Mouse (Mus musculus) intestine, embryonic 16.5 days (tissue): ENCODE measurements around the gene Ide. TPM values are rescaled to one million over a fixed set of nuclear protein-coding genes. Genes with fewer than 3 reads are reported as not detected.
A peak's percentile ranks its signal among the peaks of the same experiment; 100 is the strongest.

Experiments used
- ATAC-seq: fragments of 200-750 bp; cut with Nextera tagmentation; 2 replicates; pipeline ENCODE4 v1.8.0; 2017; ENCODE audit warnings: moderate TSS enrichment, moderate library complexity
- H3K27ac ChIP-seq: fragments of 300-500 bp; sonication (generic); 2 replicates; pipeline ENCODE4 v1.5.1; 2014; ENCODE audit warnings: mild to moderate bottlenecking, low read length
- H3K27me3 ChIP-seq: fragments of 300-500 bp; sonication (generic); replicated peaks from 2 replicates; pipeline ENCODE4 v1.6.1; 2014; ENCODE audit warnings: low read length, control low read depth, mixed read lengths; ENCODE audit not compliant: control insufficient read depth, insufficient read depth
- H3K36me3 ChIP-seq: fragments of 300-500 bp; sonication (generic); 2 replicates; pipeline ENCODE4 v1.6.1; 2014; ENCODE audit warnings: low read length, control low read depth; ENCODE audit not compliant: control insufficient read depth, insufficient read depth
- H3K4me1 ChIP-seq: fragments of 300-500 bp; sonication (generic); 2 replicates; pipeline ENCODE4 v1.6.1; 2014; ENCODE audit warnings: low read length, control low read depth, mixed read lengths; ENCODE audit not compliant: control insufficient read depth, insufficient read depth
- H3K4me2 ChIP-seq: fragments of 300-500 bp; sonication (generic); 2 replicates; pipeline ENCODE4 v1.6.1; 2014; ENCODE audit warnings: low read depth, low read length, control low read depth
- H3K4me3 ChIP-seq: fragments of 300-500 bp; sonication (generic); 2 replicates; pipeline ENCODE4 v1.5.1; 2014; ENCODE audit warnings: mild to moderate bottlenecking, low read length
- H3K9ac ChIP-seq: fragments of 300-500 bp; sonication (generic); 2 replicates; pipeline ENCODE4 v1.6.1; 2014; ENCODE audit warnings: low read depth, low read length
- H3K9me3 ChIP-seq: fragments of 300-500 bp; sonication (generic); 2 replicates; pipeline ENCODE4 v1.6.1; 2016; ENCODE audit warnings: low read length, control low read depth; ENCODE audit not compliant: control insufficient read depth
- WGBS: fragments of 180-500 bp; shearing (Covaris S2); extraction: QIAGEN DNeasy Blood & Tissue Kit; methylation state at CpG from one replicate; pipeline ENCODE4 v1.1.7; 2014; 5-methylcytosine and 5-hydroxymethylcytosine counted together
- polyA plus RNA-seq: library from polyadenylated mRNA; unstranded; fragments of >200 nt; fragmentation: Nextera tagmentation; extraction: Ambion mirVana; gene quantifications from 2 replicates; pipeline ENCODE4 v1.2.1, GENCODE M21; 2015

The Ide gene
- polyA plus RNA-seq, 1 experiment from 2014 or later = 50.8 TPM

DNA sequence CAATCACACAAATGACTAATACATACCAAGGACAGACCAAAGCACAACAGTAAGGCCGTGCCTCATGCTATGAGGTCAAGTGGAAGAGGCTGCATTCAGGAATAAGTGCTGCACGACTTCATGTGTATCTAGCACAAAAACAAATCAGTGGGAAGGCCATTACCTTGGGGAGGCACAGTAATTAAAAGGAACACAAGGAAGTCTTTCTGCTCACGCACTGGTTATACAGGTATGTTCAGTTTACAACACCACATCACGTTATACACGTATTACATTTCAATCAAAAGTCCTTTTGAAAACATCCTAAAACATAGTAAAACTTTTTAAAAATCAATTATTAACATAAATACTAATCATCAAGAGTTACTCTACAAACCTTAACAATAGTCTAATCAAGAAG lies 6.2 kb upstream of the Ide start:
- H3K9me3 ChIP-seq = no peaks in the 10 kb centered on the region
- H3K27ac ChIP-seq = no peak overlapping the region
- ATAC-seq = peak; percentile 58
- no peak overlapping the region for H3K9ac ChIP-seq
- no peaks in the 10 kb centered on the region for H3K27me3 ChIP-seq
- no peak overlapping the region for H3K4me3 ChIP-seq
- 52% methylated on average over 5 of the region's 5 CpGs for WGBS
- H3K4me2 ChIP-seq = no peak overlapping the region
- H3K4me1 ChIP-seq = peaks cover 8% of the 10 kb centered on the region; the same call in 1 of the 2 replicates
- no peaks in the 10 kb centered on the region for H3K36me3 ChIP-seq

GRCm38 (mm10) chr19:37340931-37341330 lies 3.3 kb upstream of the Ide start:
- Histone ChIP-seq H3K4me3 (no peak overlapping the region), H3K9ac (no peak overlapping the region), H3K4me1 (peaks cover 3% of the 10 kb centered on the region; the same call in 1 of the 2 replicates), H3K27me3 (no peaks in the 10 kb centered on the region), H3K4me2 (no peak overlapping the region), H3K36me3 (no peaks in the 10 kb centered on the region), H3K27ac (no peak overlapping the region), H3K9me3 (no peaks in the 10 kb centered on the region)
- ATAC-seq = no peak
- 69% methylated on average over 5 of the region's 5 CpGs for WGBS

- Histone ChIP-seq H3K9ac (no peak overlapping the region), H3K27me3 (no peaks in the 10 kb centered on the region), H3K9me3 (no peaks in the 10 kb centered on the region), H3K27ac (no peak overlapping the region), H3K36me3 (no peaks in the 10 kb centered on the region), H3K4me1 (peaks cover 3% of the 10 kb centered on the region; the same call in 1 of the 2 replicates), H3K4me3 (no peak overlapping the region), H3K4me2 (no peak overlapping the region)
- whole genome bisulfite sequencing = 77% methylated on average over 5 of the region's 5 CpGs
- ATAC-seq = no peak
Measured at GRCm38 (mm10) chr19:37340495-37340894, 2.8 kb upstream of the Ide start.

GRCm38 (mm10) chr19:37335392-37335791 lies 2.3 kb downstream of the Ide start:
- Histone ChIP-seq H3K27ac (no peak overlapping the region), H3K4me2 (no peak overlapping the region), H3K9ac (no peak overlapping the region), H3K36me3 (no peaks in the 10 kb centered on the region), H3K4me1 (peaks cover 3% of the 10 kb centered on the region; the same call in 1 of the 2 replicates), H3K9me3 (no peaks in the 10 kb centered on the region), H3K4me3 (no peak overlapping the region), H3K27me3 (no peaks in the 10 kb centered on the region)
- WGBS = 71% methylated on average over 1 of the region's 1 CpGs
- no peak for ATAC-seq

DNA sequence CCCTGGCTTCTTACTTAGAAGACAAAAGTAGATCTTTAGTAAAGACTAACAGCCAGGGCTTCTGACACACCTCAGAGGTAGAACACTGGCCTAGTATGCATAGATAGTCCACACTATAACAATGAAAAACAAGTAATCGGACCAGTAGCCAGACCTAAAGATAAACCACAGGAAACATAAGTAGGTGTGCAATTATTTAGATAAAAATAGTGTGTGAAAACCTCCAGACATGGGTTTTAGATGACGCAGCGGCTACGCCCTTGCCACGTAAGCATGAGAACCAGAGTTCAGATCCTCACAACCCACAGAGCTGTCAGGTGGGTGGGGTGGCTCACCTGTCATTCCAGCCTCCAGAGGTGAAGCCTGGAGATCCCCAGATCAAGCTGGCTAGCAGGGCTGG lies 4.3 kb downstream of the Ide start:
- Histone ChIP-seq H3K36me3 (no peaks in the 10 kb centered on the region), H3K27me3 (no peaks in the 10 kb centered on the region), H3K4me3 (no peak overlapping the region), H3K4me1 (peaks cover 2% of the 10 kb centered on the region; the same call in 1 of the 2 replicates), H3K4me2 (no peak overlapping the region), H3K9me3 (no peaks in the 10 kb centered on the region), H3K9ac (no peak overlapping the region), H3K27ac (no peak overlapping the region)
- WGBS = 89% methylated on average over 5 of the region's 5 CpGs
- no peak for ATAC-seq

DNA sequence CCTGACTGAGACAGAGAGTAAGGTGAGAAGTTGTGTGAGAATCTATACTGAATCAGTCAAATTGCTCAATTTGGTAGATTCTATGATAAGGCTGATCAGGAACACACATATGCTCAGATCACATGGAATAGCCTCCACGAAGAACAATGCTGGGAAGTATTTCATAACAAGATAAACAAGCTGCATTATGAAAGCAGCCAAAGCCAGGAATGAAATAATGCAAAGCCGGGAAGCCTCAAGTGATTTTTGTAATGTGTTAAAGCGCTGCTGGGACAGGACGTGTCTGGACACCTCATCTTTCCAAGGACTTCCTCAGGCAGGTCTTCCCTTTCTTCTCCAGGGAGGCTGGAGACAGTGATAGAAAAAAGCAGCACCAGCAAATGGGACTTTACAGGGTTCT lies 4.9 kb downstream of the Ide start:
- Histone ChIP-seq H3K4me2 (no peak overlapping the region), H3K9me3 (no peaks in the 10 kb centered on the region), H3K4me1 (no peaks in the 10 kb centered on the region), H3K9ac (no peak overlapping the region), H3K27me3 (no peaks in the 10 kb centered on the region), H3K4me3 (no peak overlapping the region), H3K36me3 (no peaks in the 10 kb centered on the region), H3K27ac (no peak overlapping the region)
- no peak for ATAC-seq
- 85% methylated on average over 4 of the region's 4 CpGs for WGBS

DNA sequence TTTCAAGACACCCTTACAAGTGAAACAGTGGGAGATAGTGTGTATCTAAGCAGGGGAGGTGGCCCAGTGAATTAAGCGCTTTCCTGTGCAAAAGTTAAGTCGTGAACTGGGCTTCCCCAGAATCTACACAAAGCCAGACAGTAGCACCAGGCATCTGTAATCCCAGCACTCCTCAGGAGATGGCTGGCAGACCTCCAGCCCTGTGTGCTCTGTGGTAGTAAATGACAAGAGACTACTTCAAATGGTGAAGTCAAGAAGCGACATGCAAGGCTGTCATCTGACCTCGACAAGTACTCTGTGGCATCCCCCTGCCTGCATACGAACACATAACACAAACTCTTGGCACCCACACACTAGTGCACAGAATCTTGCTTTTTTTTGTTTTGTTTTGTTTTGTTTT lies 10.4 kb downstream of the Ide start:
- no peaks in the 10 kb centered on the region for H3K4me1 ChIP-seq
- no peak for ATAC-seq
- no peaks in the 10 kb centered on the region for H3K9me3 ChIP-seq
- no peak overlapping the region for H3K9ac ChIP-seq
- WGBS = 85% methylated on average over 5 of the region's 5 CpGs
- no peaks in the 10 kb centered on the region for H3K27me3 ChIP-seq
- H3K36me3 ChIP-seq = no peaks in the 10 kb centered on the region
- no peak overlapping the region for H3K4me2 ChIP-seq
- H3K27ac ChIP-seq = no peak overlapping the region
- H3K4me3 ChIP-seq = no peak overlapping the region

GRCm38 (mm10) chr19:37323566-37323965 lies 14.1 kb downstream of the Ide start:
- H3K4me3 ChIP-seq = no peak overlapping the region
- 45% methylated on average over 3 of the region's 3 CpGs for WGBS
- no peak overlapping the region for H3K4me2 ChIP-seq
- ATAC-seq = no peak
- H3K9ac ChIP-seq = no peak overlapping the region
- H3K4me1 ChIP-seq = no peaks in the 10 kb centered on the region
- no peaks in the 10 kb centered on the region for H3K27me3 ChIP-seq
- no peak overlapping the region for H3K27ac ChIP-seq
- no peaks in the 10 kb centered on the region for H3K36me3 ChIP-seq
- no peaks in the 10 kb centered on the region for H3K9me3 ChIP-seq

DNA sequence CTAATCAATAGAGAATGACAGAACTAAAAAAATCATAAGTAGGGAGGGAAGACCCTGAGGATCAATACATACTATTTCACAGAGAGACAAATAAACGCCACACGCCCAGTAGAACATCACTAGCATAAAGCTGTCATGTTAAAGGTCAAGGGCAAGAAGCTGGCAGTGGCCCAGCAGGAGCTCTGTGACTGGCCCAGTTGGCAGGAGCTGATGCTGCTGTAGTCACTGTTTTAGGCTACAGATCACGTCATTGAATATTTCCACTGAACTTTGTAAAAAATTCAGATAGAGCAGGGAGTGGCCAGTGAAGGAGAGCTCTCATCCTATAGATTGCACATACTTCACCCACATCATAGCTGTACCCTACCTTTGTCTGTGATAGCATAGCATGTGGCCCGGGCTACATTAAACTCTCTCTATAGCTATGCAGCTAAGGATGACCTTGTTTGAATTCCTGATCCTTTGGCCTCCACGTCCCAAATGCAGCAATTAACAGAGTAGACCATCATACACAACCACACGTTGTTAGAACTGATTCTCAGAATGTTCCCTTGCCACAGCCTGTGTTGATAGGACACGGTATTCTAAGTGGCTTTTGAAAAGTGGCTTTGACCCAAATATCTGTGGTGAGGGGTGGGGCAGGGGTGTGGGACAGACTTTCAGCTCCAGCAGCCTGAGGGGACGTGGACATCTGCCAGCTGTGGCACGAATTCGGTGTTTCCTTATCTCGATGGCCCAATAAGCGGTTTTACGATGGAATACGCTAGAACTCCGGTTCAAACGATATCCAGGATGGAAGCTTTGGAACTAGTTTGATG lies 16.6 kb downstream of the Ide start:
- no peak overlapping the region for H3K9ac ChIP-seq
- no peak for ATAC-seq
- no peak overlapping the region for H3K27ac ChIP-seq
- no peaks in the 10 kb centered on the region for H3K36me3 ChIP-seq
- H3K4me3 ChIP-seq = no peak overlapping the region
- H3K4me2 ChIP-seq = no peak overlapping the region
- WGBS = 86% methylated on average over 16 of the region's 16 CpGs
- H3K27me3 ChIP-seq = no peaks in the 10 kb centered on the region
- H3K4me1 ChIP-seq = no peaks in the 10 kb centered on the region
- H3K9me3 ChIP-seq = no peaks in the 10 kb centered on the region

- WGBS = 83% methylated on average over 4 of the region's 4 CpGs
Measured at GRCm38 (mm10) chr19:37317359-37317758, 20.3 kb downstream of the Ide start.

More at GRCm38 (mm10) chr19:37317359-37317758, 20.3 kb downstream of the Ide start:
- H3K27me3 ChIP-seq = no peaks in the 10 kb centered on the region
- H3K4me2 ChIP-seq = no peak overlapping the region
- ATAC-seq = no peak
- H3K9ac ChIP-seq = no peak overlapping the region
- H3K27ac ChIP-seq = no peak overlapping the region
- H3K36me3 ChIP-seq = no peaks in the 10 kb centered on the region
- H3K4me3 ChIP-seq = no peak overlapping the region
- no peaks in the 10 kb centered on the region for H3K9me3 ChIP-seq
- H3K4me1 ChIP-seq = no peaks in the 10 kb centered on the region
